Mouse (Mus musculus) kidney, postnatal 0 days (tissue): ENCODE measurements around the gene Nelfb. TPM values are rescaled to one million over a fixed set of nuclear protein-coding genes. Genes with fewer than 3 reads are reported as not detected.

Experiments used
- ATAC-seq: fragments of 200-750 bp; cut with Nextera tagmentation; replicated peaks from 2 replicates; pipeline ENCODE4 v1.8.0; 2017; ENCODE audit warnings: low read depth, moderate number of reproducible peaks, moderate TSS enrichment, moderate library complexity; ENCODE audit not compliant: low FRiP score
- DNase-seq: peaks from one replicate; pipeline ENCODE4 v3.0.0-alpha.2; 2016; ENCODE audit warnings: low spot score
- H3K27ac ChIP-seq: fragments of 300-500 bp; sonication (generic); 2 replicates; pipeline ENCODE4 v1.5.1; 2014; ENCODE audit warnings: mild to moderate bottlenecking
- H3K27me3 ChIP-seq: fragments of 300-500 bp; sonication (generic); 2 replicates; pipeline ENCODE4 v1.6.1; 2014; ENCODE audit warnings: low read length, mixed read lengths; ENCODE audit not compliant: insufficient read depth
- H3K36me3 ChIP-seq: fragments of 300-500 bp; sonication (generic); 2 replicates; pipeline ENCODE4 v1.6.1; 2014; ENCODE audit warnings: low read length, mixed read lengths; ENCODE audit not compliant: insufficient read depth
- H3K4me1 ChIP-seq: fragments of 300-500 bp; sonication (generic); replicated peaks from 2 replicates; pipeline ENCODE4 v1.6.1; 2014; ENCODE audit warnings: antibody characterized with exemption, low read length, mixed read lengths; ENCODE audit not compliant: insufficient read depth
- H3K4me2 ChIP-seq: fragments of 300-500 bp; sonication (generic); 2 replicates; pipeline ENCODE4 v1.6.1; 2014; ENCODE audit warnings: mild to moderate bottlenecking, low read length, moderate library complexity, mixed read lengths
- H3K4me3 ChIP-seq: fragments of 300-500 bp; sonication (generic); replicated peaks from 2 replicates; pipeline ENCODE4 v1.5.1; 2014; ENCODE audit warnings: low read depth, low read length
- H3K9ac ChIP-seq: fragments of 300-500 bp; sonication (generic); 2 replicates; pipeline ENCODE4 v1.6.1; 2014; ENCODE audit warnings: low read depth, low read length
- H3K9me3 ChIP-seq: fragments of 300-500 bp; sonication (generic); replicated peaks from 2 replicates; pipeline ENCODE4 v1.6.1; 2016; ENCODE audit warnings: low read length, inconsistent platforms, mixed read lengths
- CTCF ChIP-seq: IDR thresholded peaks from 2 replicates; pipeline ENCODE4 v1.5.1; 2016; ENCODE audit warnings: antibody characterized with exemption, low read depth, mild to moderate bottlenecking, moderate library complexity
- WGBS: fragments of 180-500 bp; shearing (Covaris S2); extraction: QIAGEN DNeasy Blood & Tissue Kit; methylation state at CpG from one replicate; pipeline ENCODE4 v1.1.7; 2014; 5-methylcytosine and 5-hydroxymethylcytosine counted together
- polyA plus RNA-seq: library from polyadenylated mRNA; unstranded; fragments of >200 nt; fragmentation: Nextera tagmentation; extraction: Ambion mirVana; gene quantifications from 2 replicates; pipeline ENCODE4 v1.2.1, GENCODE M21; 2015

Nelfb gene
- polyA plus RNA-seq, 1 experiment from 2014 or later = 74.0 TPM

GRCm38 (mm10) chr2:25177685-25178084, 33.6 kb downstream of the Nelfb start:
- no peak overlapping the region for H3K9ac ChIP-seq
- peak; percentile 79 for DNase-seq
- H3K4me3 ChIP-seq = no peak overlapping the region
- H3K27ac ChIP-seq = peak overlapping the region; percentile 68
- no peaks in the 10 kb centered on the region for H3K27me3 ChIP-seq
- H3K36me3 ChIP-seq = no peaks in the 10 kb centered on the region
- TF ChIP-seq CTCF = no peak
- no peaks in the 10 kb centered on the region for H3K9me3 ChIP-seq
- peak overlapping the region; percentile 4; the same call in 1 of the 2 replicates for H3K4me2 ChIP-seq
- H3K4me1 ChIP-seq = peaks cover 32% of the 10 kb centered on the region
- ATAC-seq = peak; percentile 27; the same call in 1 of the 2 replicates
- 2% methylated on average over 6 of the region's 6 CpGs for WGBS

- TF ChIP-seq CTCF = no peak
- H3K9ac ChIP-seq = no peak overlapping the region
- peak overlapping the region; percentile 4; the same call in 1 of the 2 replicates for H3K4me2 ChIP-seq
- H3K27ac ChIP-seq = peak overlapping the region; percentile 68
- H3K27me3 ChIP-seq = no peaks in the 10 kb centered on the region
- whole genome bisulfite sequencing = 16% methylated on average over 4 of the region's 4 CpGs
- H3K9me3 ChIP-seq = no peaks in the 10 kb centered on the region
- H3K4me1 ChIP-seq = peaks cover 32% of the 10 kb centered on the region
- DNase-seq (peak; percentile 21), ATAC-seq (no peak)
- no peak overlapping the region for H3K4me3 ChIP-seq
- no peaks in the 10 kb centered on the region for H3K36me3 ChIP-seq
Measured at GRCm38 (mm10) chr2:25177076-25177475, 34.2 kb downstream of the Nelfb start.

GRCm38 (mm10) chr2:25176573-25176972, 34.7 kb downstream of the Nelfb start:
- DNase-seq (peak; percentile 34), ATAC-seq (no peak)
- peak overlapping the region; percentile 68 for H3K27ac ChIP-seq
- H3K36me3 ChIP-seq = no peaks in the 10 kb centered on the region
- no peak overlapping the region for H3K9ac ChIP-seq
- H3K4me3 ChIP-seq = no peak overlapping the region
- no peak for TF ChIP-seq CTCF
- WGBS = 38% methylated on average over 6 of the region's 6 CpGs
- no peaks in the 10 kb centered on the region for H3K9me3 ChIP-seq
- H3K27me3 ChIP-seq = no peaks in the 10 kb centered on the region
- H3K4me2 ChIP-seq = peak overlapping the region; percentile 4; the same call in 1 of the 2 replicates
- peaks cover 32% of the 10 kb centered on the region for H3K4me1 ChIP-seq

DNA sequence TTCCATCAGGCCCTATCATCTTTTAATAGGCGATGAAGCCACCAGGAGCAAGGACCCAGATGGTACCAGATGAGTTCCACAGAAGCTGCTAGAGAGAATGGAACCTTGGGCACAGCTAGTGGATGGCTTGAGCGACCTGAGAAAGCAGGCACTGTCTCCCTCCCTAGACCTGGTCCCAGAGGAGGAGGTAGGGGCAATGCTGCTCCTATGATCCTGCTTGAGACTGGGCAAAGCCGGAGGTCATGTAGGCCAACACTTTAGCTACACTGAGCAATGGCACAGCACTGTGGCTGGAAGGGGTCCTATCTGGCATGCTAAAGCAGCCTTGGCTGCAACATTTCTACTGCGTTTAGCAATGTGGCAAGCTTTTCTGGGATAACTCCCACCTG, 35.6 kb downstream of the Nelfb start:
- no peaks in the 10 kb centered on the region for H3K36me3 ChIP-seq
- no peak overlapping the region for H3K9ac ChIP-seq
- no peak overlapping the region for H3K4me3 ChIP-seq
- ATAC-seq = no peak
- H3K4me2 ChIP-seq = no peak overlapping the region
- DNase-seq = no peak
- no peak for TF ChIP-seq CTCF
- WGBS = 84% methylated on average over 4 of the region's 4 CpGs
- no peaks in the 10 kb centered on the region for H3K9me3 ChIP-seq
- peak overlapping the region; percentile 27; the same call in 1 of the 2 replicates for H3K27ac ChIP-seq
- H3K27me3 ChIP-seq = no peaks in the 10 kb centered on the region
- peaks cover 32% of the 10 kb centered on the region for H3K4me1 ChIP-seq

GRCm38 (mm10) chr2:25174866-25175689, 36.2 kb downstream of the Nelfb start:
- Histone ChIP-seq H3K4me2 (no peak overlapping the region), H3K9ac (no peak overlapping the region), H3K4me3 (no peak overlapping the region), H3K9me3 (no peaks in the 10 kb centered on the region), H3K4me1 (peaks cover 37% of the 10 kb centered on the region), H3K36me3 (no peaks in the 10 kb centered on the region), H3K27ac (peak overlapping the region; percentile 27; the same call in 1 of the 2 replicates), H3K27me3 (no peaks in the 10 kb centered on the region)
- no peak for DNase-seq
- ATAC-seq = no peak
- TF ChIP-seq CTCF = no peak
- WGBS = 51% methylated on average over 7 of the region's 7 CpGs

DNA sequence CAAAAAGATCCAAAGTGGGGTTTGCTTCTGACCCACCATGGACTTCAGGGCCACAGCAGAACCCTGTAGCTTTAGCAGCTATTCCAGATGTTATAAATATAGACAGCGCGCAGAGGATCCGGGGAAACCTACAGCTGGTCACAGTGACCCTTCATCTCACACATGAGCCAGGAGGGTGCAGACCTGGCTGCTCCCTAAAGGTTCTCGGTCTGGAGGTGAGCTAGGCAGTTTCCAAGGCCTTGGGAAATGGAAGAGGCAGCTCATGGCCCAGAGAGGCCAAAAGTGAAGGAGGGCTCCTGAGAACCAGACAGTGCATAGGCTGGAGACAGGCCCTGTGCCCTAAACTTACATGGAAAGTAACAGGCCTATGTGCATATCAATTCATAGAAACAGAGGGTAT, 37.5 kb downstream of the Nelfb start:
- Histone ChIP-seq H3K27me3 (no peaks in the 10 kb centered on the region), H3K4me1 (peaks cover 46% of the 10 kb centered on the region), H3K36me3 (no peaks in the 10 kb centered on the region), H3K4me3 (no peak overlapping the region), H3K9ac (no peak overlapping the region), H3K27ac (no peak overlapping the region), H3K9me3 (no peaks in the 10 kb centered on the region), H3K4me2 (no peak overlapping the region)
- DNase-seq = no peak
- TF ChIP-seq CTCF = no peak
- whole genome bisulfite sequencing = 90% methylated on average over 4 of the region's 4 CpGs
- no peak for ATAC-seq
